Comparison of ENCODE assay signal across 9 mouse cellular contexts in the genomic region with DNA sequence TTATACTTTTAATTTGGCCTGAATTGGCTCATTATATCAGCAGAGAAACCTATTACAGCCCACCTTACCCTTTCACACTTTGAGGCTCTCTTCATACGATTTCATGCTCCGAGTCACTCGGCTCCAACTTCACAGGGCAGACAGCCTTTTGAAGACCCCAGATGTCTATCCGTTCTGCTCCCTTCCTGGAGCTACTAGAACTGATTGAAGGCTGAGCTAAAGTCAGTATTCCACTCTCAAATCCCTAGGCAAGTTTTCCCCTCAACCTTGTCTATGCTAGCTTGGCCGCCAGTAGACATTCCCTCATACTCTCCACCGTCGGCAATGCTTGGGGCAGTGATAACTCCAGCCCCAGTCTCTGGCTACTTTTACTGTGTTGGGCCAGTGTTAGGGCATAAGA. TPM values are rescaled to one million over a fixed set of nuclear protein-coding genes. Genes with fewer than 3 reads are reported as not detected.
DNase-seq lines count a peak whose midpoint lies in the region; ATAC-seq and TF ChIP-seq lines count a peak whose summit lies in the region.
"Had no signal": no experiment of that assay in that cellular context is flagged by ENCODE, and none has a peak within 500 bp of the region (broad histone marks: within the 10 kb centered on the region; RNA-seq: fewer than 3 reads in every experiment).

No protein-coding gene starts in this region.

- H3K4me3 ChIP-seq in forebrain, embryonic 11.5 days (ENCODE audit: low read depth, low read length) = no peak overlapping the region
- H3K4me3 ChIP-seq in forebrain, embryonic 16.5 days (replicated peaks; ENCODE audit: low read length) = no peak overlapping the region
- H3K4me3 ChIP-seq in lung, adult 2 months (replicated peaks; ENCODE audit: extremely low read depth, low read depth, low read length) = peak overlapping the region; percentile 42
- peak overlapping the region; percentile 60 for H3K4me3 ChIP-seq in bone marrow macrophage, adult 2 months (ENCODE audit: insufficient read depth, low read length)
- H3K4me3 ChIP-seq in liver, embryonic 14.5 days (ENCODE audit: insufficient read depth in 1 of 2, low read depth in 2 of 2, low read length in 2 of 2) = no peak overlapping the region

- H3K9ac ChIP-seq in forebrain, embryonic 11.5 days (ENCODE audit: low read length) = peak overlapping the region; percentile 6; the same call in 1 of the 2 replicates
- H3K9ac ChIP-seq in forebrain, embryonic 16.5 days (replicated peaks; ENCODE audit: low read depth, low read length) = no peak overlapping the region
- H3K9ac ChIP-seq in liver, embryonic 14.5 days (replicated peaks) = no peak overlapping the region

- H3K36me3 ChIP-seq in forebrain, embryonic 11.5 days (ENCODE audit: control insufficient read depth, insufficient read depth, low read length) = no peaks in the 10 kb centered on the region
- no peaks in the 10 kb centered on the region for H3K36me3 ChIP-seq in forebrain, embryonic 16.5 days (ENCODE audit: control insufficient read depth, insufficient read depth)
- no peaks in the 10 kb centered on the region for H3K36me3 ChIP-seq in liver, embryonic 14.5 days (replicated peaks; ENCODE audit: control insufficient read depth, insufficient read depth, low read depth)

- 56% methylated on average over 7 of the region's 7 CpGs for WGBS in forebrain, embryonic 11.5 days
- WGBS in forebrain, embryonic 16.5 days = 49% methylated on average over 7 of the region's 7 CpGs
- WGBS in lung, adult 2 months = 33% methylated on average over 7 of the region's 7 CpGs
- WGBS in liver, embryonic 14.5 days (ENCODE audit: insufficient replicate concordance) = 30% methylated on average over 7 of the region's 7 CpGs

- H3K27me3 ChIP-seq in forebrain, embryonic 11.5 days (ENCODE audit: control insufficient read depth, insufficient read depth, low read length) = no peaks in the 10 kb centered on the region
- H3K27me3 ChIP-seq in forebrain, embryonic 16.5 days (replicated peaks; ENCODE audit: control insufficient read depth, insufficient read depth, low read length) = no peaks in the 10 kb centered on the region
- H3K27me3 ChIP-seq in liver, embryonic 14.5 days (ENCODE audit: control insufficient read depth, insufficient read depth, low read length) = no peaks in the 10 kb centered on the region

- TF ChIP-seq CTCF in lung, adult 2 months (IDR thresholded peaks at IDR 0.05; ENCODE audit: insufficient read depth, low read length) = no peak
- no peak; the same call in 1 of the 2 replicates for TF ChIP-seq CTCF in bone marrow macrophage, adult 2 months (IDR thresholded peaks at IDR 0.05; ENCODE audit: low read depth, low read length)
- no peak for TF ChIP-seq CTCF in liver, embryonic 14.5 days (IDR thresholded peaks at IDR 0.05; ENCODE audit: low read depth)

- no peak overlapping the region for H3K4me2 ChIP-seq in forebrain, embryonic 11.5 days (ENCODE audit: low read depth, low read length, severe bottlenecking)
- H3K4me2 ChIP-seq in forebrain, embryonic 16.5 days (ENCODE audit: low read length) = no peak overlapping the region
- H3K4me2 ChIP-seq in liver, embryonic 14.5 days (ENCODE audit: low read depth) = peak overlapping the region; percentile 45

- H3K4me1 ChIP-seq in forebrain, embryonic 11.5 days (replicated peaks; ENCODE audit: control insufficient read depth, insufficient read depth, low read length) = peaks cover 37% of the 10 kb centered on the region
- H3K4me1 ChIP-seq in forebrain, embryonic 16.5 days (replicated peaks; ENCODE audit: control insufficient read depth, insufficient read depth, low read length) = peaks cover 45% of the 10 kb centered on the region
- peaks cover 19% of the 10 kb centered on the region for H3K4me1 ChIP-seq in lung, adult 2 months (ENCODE audit: control insufficient read depth, insufficient read depth, low read length)
- H3K4me1 ChIP-seq in bone marrow macrophage, adult 2 months (ENCODE audit: control insufficient read depth, insufficient read depth, low read length) = peaks cover 17% of the 10 kb centered on the region
- H3K4me1 ChIP-seq in liver, embryonic 14.5 days (replicated peaks; ENCODE audit: control insufficient read depth in 2 of 2, insufficient read depth in 2 of 2, low read length in 1 of 2) = peaks cover 21 to 29% of the 10 kb centered on the region in 2 experiments

- H3K27ac ChIP-seq in forebrain, embryonic 11.5 days (ENCODE audit: low read depth, low read length) = no peak overlapping the region
- no peak overlapping the region for H3K27ac ChIP-seq in forebrain, embryonic 16.5 days (ENCODE audit: low read length)
- peak overlapping the region; percentile 95 for H3K27ac ChIP-seq in bone marrow macrophage, adult 2 months (ENCODE audit: insufficient read depth, low read depth, low read length)
- no peak overlapping the region for H3K27ac ChIP-seq in liver, embryonic 14.5 days

- no peak for TF ChIP-seq POLR2A in lung, adult 2 months (IDR thresholded peaks at IDR 0.05; ENCODE audit: borderline replicate concordance, extremely low read depth, low read depth, low read length)
- TF ChIP-seq POLR2A in bone marrow macrophage, adult 2 months (IDR thresholded peaks at IDR 0.05; ENCODE audit: borderline replicate concordance, low read depth, low read length) = no peak

- ATAC-seq in forebrain, embryonic 11.5 days (replicated peaks; ENCODE audit: low FRiP score) = no peak
- ATAC-seq in forebrain, embryonic 16.5 days = no peak
- no peak for ATAC-seq in liver, embryonic 14.5 days (ENCODE audit: insufficient read depth)

- DNase-seq in forebrain, embryonic 11.5 days (ENCODE audit: low spot score) = no peak
- no peak for DNase-seq in lung, adult 2 months
- DNase-seq in lung, postnatal 25 days (ENCODE audit: low spot score) = no peak
- DNase-seq in liver, embryonic 14.5 days (ENCODE audit: low read depth in 3 of 3, low spot score in 3 of 3) = no peak
- DNase-seq in urinary bladder, postnatal 14 days (ENCODE audit: low spot score) = no peak
- DNase-seq in testis, postnatal 10 days (ENCODE audit: low spot score) = no peak
- DNase-seq: kidney, adult 9 months had no signal

- H3K9me3 ChIP-seq in forebrain, embryonic 11.5 days (ENCODE audit: control insufficient read depth, low read length) = no peaks in the 10 kb centered on the region
- no peaks in the 10 kb centered on the region for H3K9me3 ChIP-seq in forebrain, embryonic 16.5 days (ENCODE audit: control insufficient read depth, low read length)
- H3K9me3 ChIP-seq in liver, embryonic 14.5 days (ENCODE audit: control insufficient read depth, low read length) = no peaks in the 10 kb centered on the region

- TF ChIP-seq EP300 in liver, embryonic 14.5 days (IDR thresholded peaks at IDR 0.05; ENCODE audit: low read depth) = no peak

RNA-seq across cellular contexts. Expression of gene Gpsm3, which starts 0.4 kb away (rescaled TPM):
- polyA plus RNA-seq in forebrain, embryonic 11.5 days (2014; fragmentation: Nextera tagmentation; extraction: Ambion mirVana) = 2.6 and 4.3 TPM in 2 replicates
- polyA plus RNA-seq in forebrain, embryonic 16.5 days (2015; fragmentation: Nextera tagmentation; extraction: Ambion mirVana) = 2.8 and 3.0 TPM in 2 replicates
- polyA plus RNA-seq in lung, adult 2 months (2012; rRNA removed) = 32.2 and 35.6 TPM in 2 replicates
- 217 and 244 TPM in 2 replicates for polyA plus RNA-seq in bone marrow macrophage, adult 2 months (2012; ENCODE audit: insufficient read depth, insufficient read length, missing spikeins)
- polyA plus RNA-seq in liver, embryonic 14.5 days (2012; rRNA removed) = 2.9 and 4.2 TPM in 2 replicates
- 8.1 and 9.8 TPM in 2 replicates for polyA plus RNA-seq in liver, embryonic 14.5 days (2014; fragmentation: Nextera tagmentation; extraction: Ambion mirVana)

RNA-seq across cellular contexts. Expression of gene Pbx2, which starts 1.9 kb away (rescaled TPM):
- polyA plus RNA-seq in forebrain, embryonic 11.5 days (2014; fragmentation: Nextera tagmentation; extraction: Ambion mirVana) = 17.8 and 17.9 TPM in 2 replicates
- polyA plus RNA-seq in forebrain, embryonic 16.5 days (2015; fragmentation: Nextera tagmentation; extraction: Ambion mirVana) = 5.3 and 7.6 TPM in 2 replicates
- polyA plus RNA-seq in lung, adult 2 months (2012; rRNA removed) = 87.8 and 88.3 TPM in 2 replicates
- 85.9 and 90.0 TPM in 2 replicates for polyA plus RNA-seq in bone marrow macrophage, adult 2 months (2012; ENCODE audit: insufficient read depth, insufficient read length, missing spikeins)
- 21.1 and 22.7 TPM in 2 replicates for polyA plus RNA-seq in liver, embryonic 14.5 days (2012; rRNA removed)
- 2.7 and 3.3 TPM in 2 replicates for polyA plus RNA-seq in liver, embryonic 14.5 days (2014; fragmentation: Nextera tagmentation; extraction: Ambion mirVana)

RNA-seq across cellular contexts. Expression of gene Ager, which starts 8.5 kb away (rescaled TPM):
- 2.4 and 4.0 TPM in 2 replicates for polyA plus RNA-seq in forebrain, embryonic 11.5 days (2014; fragmentation: Nextera tagmentation; extraction: Ambion mirVana)
- 1.5 and 1.6 TPM in 2 replicates for polyA plus RNA-seq in forebrain, embryonic 16.5 days (2015; fragmentation: Nextera tagmentation; extraction: Ambion mirVana)
- polyA plus RNA-seq in lung, adult 2 months (2012; rRNA removed) = 1,792 and 1,921 TPM in 2 replicates
- 1.3 and 2.2 TPM in 2 replicates for polyA plus RNA-seq in bone marrow macrophage, adult 2 months (2012; ENCODE audit: insufficient read depth, insufficient read length, missing spikeins)
- polyA plus RNA-seq in liver, embryonic 14.5 days (2012; rRNA removed) = 1.3 TPM in 2 replicates
- polyA plus RNA-seq in liver, embryonic 14.5 days (2014; fragmentation: Nextera tagmentation; extraction: Ambion mirVana) = 0.41 and 0.53 TPM in 2 replicates

RNA-seq across cellular contexts. Expression of gene Rnf5, which starts 14.3 kb away (rescaled TPM):
- 158 and 169 TPM in 2 replicates for polyA plus RNA-seq in forebrain, embryonic 11.5 days (2014; fragmentation: Nextera tagmentation; extraction: Ambion mirVana)
- 292 and 328 TPM in 2 replicates for polyA plus RNA-seq in forebrain, embryonic 16.5 days (2015; fragmentation: Nextera tagmentation; extraction: Ambion mirVana)
- 52.0 and 83.7 TPM in 2 replicates for polyA plus RNA-seq in lung, adult 2 months (2012; rRNA removed)
- 110 and 116 TPM in 2 replicates for polyA plus RNA-seq in bone marrow macrophage, adult 2 months (2012; ENCODE audit: insufficient read depth, insufficient read length, missing spikeins)
- 51.5 and 61.2 TPM in 2 replicates for polyA plus RNA-seq in liver, embryonic 14.5 days (2012; rRNA removed)
- 59.6 and 66.4 TPM in 2 replicates for polyA plus RNA-seq in liver, embryonic 14.5 days (2014; fragmentation: Nextera tagmentation; extraction: Ambion mirVana)

RNA-seq across cellular contexts. Expression of gene Agpat1, which starts 14.9 kb away (rescaled TPM):
- 93.4 and 101 TPM in 2 replicates for polyA plus RNA-seq in forebrain, embryonic 11.5 days (2014; fragmentation: Nextera tagmentation; extraction: Ambion mirVana)
- polyA plus RNA-seq in forebrain, embryonic 16.5 days (2015; fragmentation: Nextera tagmentation; extraction: Ambion mirVana) = 93.7 and 104 TPM in 2 replicates
- polyA plus RNA-seq in lung, adult 2 months (2012; rRNA removed) = 172 TPM in 2 replicates
- 93.0 and 101 TPM in 2 replicates for polyA plus RNA-seq in bone marrow macrophage, adult 2 months (2012; ENCODE audit: insufficient read depth, insufficient read length, missing spikeins)
- polyA plus RNA-seq in liver, embryonic 14.5 days (2012; rRNA removed) = 35.9 and 45.5 TPM in 2 replicates
- polyA plus RNA-seq in liver, embryonic 14.5 days (2014; fragmentation: Nextera tagmentation; extraction: Ambion mirVana) = 19.0 and 21.4 TPM in 2 replicates

Comparison
In these comparisons a context has a peak if more than half of its experiments do, and no peak if none do; other contexts are left out.
1. H3K4me3 ChIP-seq: peak in lung, adult 2 months (single experiment) and bone marrow macrophage, adult 2 months (single experiment); none in forebrain, embryonic 11.5 days (single experiment), forebrain, embryonic 16.5 days (single experiment) and liver, embryonic 14.5 days (0 of 2).
2. RNA of gene Ager, which starts 8.5 kb away (polyA plus RNA-seq): 1,792 to 1,921 TPM in lung, adult 2 months; 2.4 to 4.0 TPM in forebrain, embryonic 11.5 days, 1.5 to 1.6 TPM in forebrain, embryonic 16.5 days, 1.3 to 2.2 TPM in bone marrow macrophage, adult 2 months and 0.41 to 1.3 TPM in liver, embryonic 14.5 days; every median in the first group is over 100 times any median in the second.